Mouse (Mus musculus): ENCODE results near the gene Lrrc28. TPM values are rescaled to one million over a fixed set of nuclear protein-coding genes. Genes with fewer than 3 reads are reported as not detected.

Gene Lrrc28
- polyA plus RNA-seq, 1 experiment from 2014 or later, result 26.3 TPM

GRCm38 (mm10) chr7:67636161-67636560 lies 8.9 kb downstream of the Lrrc28 start:
- Histone ChIP-seq H3K4me1 (replicated peaks; ENCODE audit: control insufficient read depth, insufficient read depth, low read length) (no peaks in the 10 kb centered on the region; the same call in 1 of the 2 replicates), H3K27me3 (ENCODE audit: control insufficient read depth, insufficient read depth, low read length) (no peaks in the 10 kb centered on the region), H3K9me3 (ENCODE audit: control insufficient read depth, low read length) (no peaks in the 10 kb centered on the region), H3K36me3 (ENCODE audit: control insufficient read depth, insufficient read depth, low read length) (no peaks in the 10 kb centered on the region), H3K4me2 (replicated peaks; ENCODE audit: low read depth, low read length) (no peak overlapping the region), H3K4me3 (ENCODE audit: low read depth, low read length) (no peak overlapping the region), H3K9ac (ENCODE audit: low read depth, low read length) (no peak overlapping the region), H3K27ac (ENCODE audit: low read depth, low read length) (no peak overlapping the region)
- 68% methylated on average over 2 of the region's 2 CpGs for WGBS
- no peak for ATAC-seq (ENCODE audit: low FRiP score)
- DNase-seq (ENCODE audit: low spot score), result no peak

GRCm38 (mm10) chr7:67634210-67634609 lies 10.9 kb downstream of the Lrrc28 start:
- no peak overlapping the region for H3K27ac ChIP-seq (ENCODE audit: low read depth, low read length)
- H3K4me2 ChIP-seq (replicated peaks; ENCODE audit: low read depth, low read length), result no peak overlapping the region
- H3K4me3 ChIP-seq (ENCODE audit: low read depth, low read length), result no peak overlapping the region
- no peak overlapping the region for H3K9ac ChIP-seq (ENCODE audit: low read depth, low read length)
- no peaks in the 10 kb centered on the region for H3K27me3 ChIP-seq (ENCODE audit: control insufficient read depth, insufficient read depth, low read length)
- H3K36me3 ChIP-seq (ENCODE audit: control insufficient read depth, insufficient read depth, low read length), result no peaks in the 10 kb centered on the region
- no peak for ATAC-seq (ENCODE audit: low FRiP score)
- no peaks in the 10 kb centered on the region for H3K9me3 ChIP-seq (ENCODE audit: control insufficient read depth, low read length)
- WGBS, result 94% methylated on average over 3 of the region's 3 CpGs
- no peaks in the 10 kb centered on the region; the same call in 1 of the 2 replicates for H3K4me1 ChIP-seq (replicated peaks; ENCODE audit: control insufficient read depth, insufficient read depth, low read length)
- DNase-seq (ENCODE audit: low spot score), result no peak

- Histone ChIP-seq H3K9me3 (ENCODE audit: control insufficient read depth, low read length) (no peaks in the 10 kb centered on the region), H3K4me2 (replicated peaks; ENCODE audit: low read depth, low read length) (no peak overlapping the region), H3K36me3 (ENCODE audit: control insufficient read depth, insufficient read depth, low read length) (no peaks in the 10 kb centered on the region), H3K4me1 (replicated peaks; ENCODE audit: control insufficient read depth, insufficient read depth, low read length) (no peaks in the 10 kb centered on the region), H3K27me3 (ENCODE audit: control insufficient read depth, insufficient read depth, low read length) (no peaks in the 10 kb centered on the region), H3K4me3 (ENCODE audit: low read depth, low read length) (no peak overlapping the region), H3K27ac (ENCODE audit: low read depth, low read length) (no peak overlapping the region), H3K9ac (ENCODE audit: low read depth, low read length) (no peak overlapping the region)
- DNase-seq (ENCODE audit: low spot score) (no peak), ATAC-seq (ENCODE audit: low FRiP score) (no peak)
- WGBS, result 86% methylated on average over 5 of the region's 5 CpGs
Observed at GRCm38 (mm10) chr7:67632380-67632779, 12.7 kb downstream of the Lrrc28 start.

GRCm38 (mm10) chr7:67630817-67631216 lies 14.3 kb downstream of the Lrrc28 start:
- 28% methylated on average over 2 of the region's 2 CpGs for WGBS
- ATAC-seq (ENCODE audit: low FRiP score) (no peak), DNase-seq (ENCODE audit: low spot score) (peak; percentile 86)
- H3K27me3 ChIP-seq (ENCODE audit: control insufficient read depth, insufficient read depth, low read length), result no peaks in the 10 kb centered on the region
- no peak overlapping the region for H3K4me3 ChIP-seq (ENCODE audit: low read depth, low read length)
- no peaks in the 10 kb centered on the region for H3K4me1 ChIP-seq (replicated peaks; ENCODE audit: control insufficient read depth, insufficient read depth, low read length)
- no peak overlapping the region for H3K4me2 ChIP-seq (replicated peaks; ENCODE audit: low read depth, low read length)
- H3K36me3 ChIP-seq (ENCODE audit: control insufficient read depth, insufficient read depth, low read length), result no peaks in the 10 kb centered on the region
- H3K27ac ChIP-seq (ENCODE audit: low read depth, low read length), result no peak overlapping the region
- H3K9me3 ChIP-seq (ENCODE audit: control insufficient read depth, low read length), result no peaks in the 10 kb centered on the region
- no peak overlapping the region for H3K9ac ChIP-seq (ENCODE audit: low read depth, low read length)

GRCm38 (mm10) chr7:67629681-67630080 lies 15.4 kb downstream of the Lrrc28 start:
- no peak overlapping the region for H3K4me3 ChIP-seq (ENCODE audit: low read depth, low read length)
- no peaks in the 10 kb centered on the region for H3K27me3 ChIP-seq (ENCODE audit: control insufficient read depth, insufficient read depth, low read length)
- H3K9ac ChIP-seq (ENCODE audit: low read depth, low read length), result no peak overlapping the region
- H3K4me2 ChIP-seq (replicated peaks; ENCODE audit: low read depth, low read length), result no peak overlapping the region
- H3K4me1 ChIP-seq (replicated peaks; ENCODE audit: control insufficient read depth, insufficient read depth, low read length), result no peaks in the 10 kb centered on the region
- no peak overlapping the region for H3K27ac ChIP-seq (ENCODE audit: low read depth, low read length)
- 46% methylated on average over 5 of the region's 5 CpGs for WGBS
- no peak for DNase-seq (ENCODE audit: low spot score)
- H3K36me3 ChIP-seq (ENCODE audit: control insufficient read depth, insufficient read depth, low read length), result no peaks in the 10 kb centered on the region
- no peak for ATAC-seq (ENCODE audit: low FRiP score)
- H3K9me3 ChIP-seq (ENCODE audit: control insufficient read depth, low read length), result no peaks in the 10 kb centered on the region

- WGBS, result 86% methylated on average over 5 of the region's 5 CpGs
- H3K27me3 ChIP-seq (ENCODE audit: control insufficient read depth, insufficient read depth, low read length), result no peaks in the 10 kb centered on the region
- no peak overlapping the region for H3K4me2 ChIP-seq (replicated peaks; ENCODE audit: low read depth, low read length)
- H3K36me3 ChIP-seq (ENCODE audit: control insufficient read depth, insufficient read depth, low read length), result no peaks in the 10 kb centered on the region
- no peaks in the 10 kb centered on the region for H3K9me3 ChIP-seq (ENCODE audit: control insufficient read depth, low read length)
- H3K27ac ChIP-seq (ENCODE audit: low read depth, low read length), result no peak overlapping the region
- H3K4me3 ChIP-seq (ENCODE audit: low read depth, low read length), result no peak overlapping the region
- no peak for ATAC-seq (ENCODE audit: low FRiP score)
- no peak overlapping the region for H3K9ac ChIP-seq (ENCODE audit: low read depth, low read length)
- no peak for DNase-seq (ENCODE audit: low spot score)
- no peaks in the 10 kb centered on the region for H3K4me1 ChIP-seq (replicated peaks; ENCODE audit: control insufficient read depth, insufficient read depth, low read length)
Observed at GRCm38 (mm10) chr7:67626671-67627070, 18.4 kb downstream of the Lrrc28 start.

GRCm38 (mm10) chr7:67622151-67622550 lies 22.9 kb downstream of the Lrrc28 start:
- H3K4me1 ChIP-seq (replicated peaks; ENCODE audit: control insufficient read depth, insufficient read depth, low read length), result no peaks in the 10 kb centered on the region
- H3K27me3 ChIP-seq (ENCODE audit: control insufficient read depth, insufficient read depth, low read length), result no peaks in the 10 kb centered on the region
- H3K27ac ChIP-seq (ENCODE audit: low read depth, low read length), result no peak overlapping the region
- ATAC-seq (ENCODE audit: low FRiP score) (no peak), DNase-seq (ENCODE audit: low spot score) (no peak)
- H3K9me3 ChIP-seq (ENCODE audit: control insufficient read depth, low read length), result no peaks in the 10 kb centered on the region
- 89% methylated on average over 3 of the region's 3 CpGs for WGBS
- H3K4me2 ChIP-seq (replicated peaks; ENCODE audit: low read depth, low read length), result no peak overlapping the region
- no peak overlapping the region for H3K9ac ChIP-seq (ENCODE audit: low read depth, low read length)
- H3K36me3 ChIP-seq (ENCODE audit: control insufficient read depth, insufficient read depth, low read length), result no peaks in the 10 kb centered on the region
- H3K4me3 ChIP-seq (ENCODE audit: low read depth, low read length), result no peak overlapping the region

- 80% methylated on average over 4 of the region's 4 CpGs for WGBS
- H3K27me3 ChIP-seq (ENCODE audit: control insufficient read depth, insufficient read depth, low read length), result no peaks in the 10 kb centered on the region
- no peak overlapping the region for H3K4me2 ChIP-seq (replicated peaks; ENCODE audit: low read depth, low read length)
- ATAC-seq (ENCODE audit: low FRiP score), result no peak
- DNase-seq (ENCODE audit: low spot score), result no peak
- H3K4me1 ChIP-seq (replicated peaks; ENCODE audit: control insufficient read depth, insufficient read depth, low read length), result no peaks in the 10 kb centered on the region
- no peaks in the 10 kb centered on the region for H3K36me3 ChIP-seq (ENCODE audit: control insufficient read depth, insufficient read depth, low read length)
- H3K4me3 ChIP-seq (ENCODE audit: low read depth, low read length), result no peak overlapping the region
- no peaks in the 10 kb centered on the region for H3K9me3 ChIP-seq (ENCODE audit: control insufficient read depth, low read length)
- H3K27ac ChIP-seq (ENCODE audit: low read depth, low read length), result no peak overlapping the region
- H3K9ac ChIP-seq (ENCODE audit: low read depth, low read length), result no peak overlapping the region
Observed at GRCm38 (mm10) chr7:67619836-67620235, 25.2 kb downstream of the Lrrc28 start.

GRCm38 (mm10) chr7:67618316-67618715 lies 26.8 kb downstream of the Lrrc28 start:
- H3K9me3 ChIP-seq (ENCODE audit: control insufficient read depth, low read length), result no peaks in the 10 kb centered on the region
- ATAC-seq (ENCODE audit: low FRiP score) (no peak), DNase-seq (ENCODE audit: low spot score) (no peak)
- no peaks in the 10 kb centered on the region for H3K4me1 ChIP-seq (replicated peaks; ENCODE audit: control insufficient read depth, insufficient read depth, low read length)
- no peak overlapping the region for H3K4me3 ChIP-seq (ENCODE audit: low read depth, low read length)
- H3K36me3 ChIP-seq (ENCODE audit: control insufficient read depth, insufficient read depth, low read length), result no peaks in the 10 kb centered on the region
- H3K27ac ChIP-seq (ENCODE audit: low read depth, low read length), result no peak overlapping the region
- no peak overlapping the region for H3K4me2 ChIP-seq (replicated peaks; ENCODE audit: low read depth, low read length)
- 82% methylated on average over 3 of the region's 3 CpGs for WGBS
- H3K27me3 ChIP-seq (ENCODE audit: control insufficient read depth, insufficient read depth, low read length), result no peaks in the 10 kb centered on the region
- H3K9ac ChIP-seq (ENCODE audit: low read depth, low read length), result no peak overlapping the region

Measured in hindbrain, embryonic 11.5 days (tissue).